Mouse (Mus musculus) monocyte, adult 5-6 weeks (primary cell): ENCODE measurements around the gene Hoxa11. TPM values are rescaled to one million over a fixed set of nuclear protein-coding genes. Genes with fewer than 3 reads are reported as not detected.

Source experiments
- ATAC-seq: fragments of 153-309, 156-312 bp; replicated peaks from 2 replicates; pipeline ENCODE4 v1.8.0; 2017; ENCODE audit warnings: mild to moderate bottlenecking; ENCODE audit not compliant: low TSS enrichment, insufficient number of reproducible peaks, severe bottlenecking, poor library complexity, low FRiP score
- total RNA-seq: library from RNA; stranded (forward); fragments of 200-1000, 200-491, 200-594 nt; gene quantifications from 3 replicates; pipeline ENCODE4 v1.2.3, GENCODE M21; 2017

Hoxa11 gene
- total RNA-seq, 1 experiment from 2014 or later, result not detected

DNA sequence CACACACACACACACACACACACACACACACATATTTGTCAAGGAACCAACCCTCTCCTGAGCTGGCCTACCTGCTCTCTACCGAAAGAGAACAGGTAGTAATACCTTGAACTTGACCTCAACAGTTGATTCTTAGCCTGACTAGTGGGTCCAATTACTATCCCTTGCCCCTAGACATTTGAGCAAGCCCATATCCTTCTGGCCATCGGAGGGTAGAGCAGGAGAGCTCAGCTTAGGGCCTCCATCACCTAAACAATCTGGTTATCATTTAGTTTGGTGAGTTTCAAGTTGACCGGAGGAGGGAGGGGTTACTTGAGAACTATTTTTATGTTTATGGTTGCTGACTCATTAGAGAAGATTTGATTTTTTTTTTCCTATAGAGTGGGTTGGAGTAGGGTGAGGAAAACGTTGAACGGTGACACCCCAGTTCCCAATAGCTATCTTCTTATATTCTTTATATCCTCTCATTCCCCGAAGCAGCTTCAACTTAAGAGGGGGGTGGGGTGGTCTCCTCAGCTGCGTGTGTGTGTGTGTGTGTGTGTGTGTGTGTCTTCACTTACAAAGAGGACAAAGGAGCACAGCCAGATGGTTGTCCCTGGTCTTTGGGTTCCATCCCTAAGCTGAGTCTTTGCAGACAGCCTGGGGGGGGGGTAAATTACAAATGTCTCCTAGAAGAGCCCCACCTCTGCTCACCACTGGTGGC, 5.7 kb upstream of the Hoxa11 start:
- ATAC-seq, result no peak

DNA sequence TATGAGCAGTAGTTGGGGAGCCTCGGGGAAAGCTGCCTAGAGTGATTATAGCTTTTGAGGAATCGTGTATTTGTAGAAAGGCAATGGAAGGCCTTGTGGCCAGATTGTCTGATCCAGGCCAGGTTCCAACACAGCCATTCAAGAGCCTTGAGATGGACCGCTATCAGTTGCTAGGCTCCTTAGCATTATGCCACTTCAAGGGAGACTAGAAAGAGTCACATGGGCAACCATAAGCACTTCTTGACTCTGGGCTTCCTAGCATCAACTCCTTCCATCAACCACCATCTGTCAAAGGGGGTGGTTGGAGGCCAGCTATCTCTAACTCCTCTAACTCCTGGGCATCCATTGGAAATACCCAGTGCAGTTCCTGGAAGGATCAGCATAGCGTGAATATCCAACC, 4.2 kb upstream of the Hoxa11 start:
- ATAC-seq, result no peak

- no peak for ATAC-seq
Observed at GRCm38 (mm10) chr6:52249415-52249738, 3.8 kb upstream of the Hoxa11 start.

DNA sequence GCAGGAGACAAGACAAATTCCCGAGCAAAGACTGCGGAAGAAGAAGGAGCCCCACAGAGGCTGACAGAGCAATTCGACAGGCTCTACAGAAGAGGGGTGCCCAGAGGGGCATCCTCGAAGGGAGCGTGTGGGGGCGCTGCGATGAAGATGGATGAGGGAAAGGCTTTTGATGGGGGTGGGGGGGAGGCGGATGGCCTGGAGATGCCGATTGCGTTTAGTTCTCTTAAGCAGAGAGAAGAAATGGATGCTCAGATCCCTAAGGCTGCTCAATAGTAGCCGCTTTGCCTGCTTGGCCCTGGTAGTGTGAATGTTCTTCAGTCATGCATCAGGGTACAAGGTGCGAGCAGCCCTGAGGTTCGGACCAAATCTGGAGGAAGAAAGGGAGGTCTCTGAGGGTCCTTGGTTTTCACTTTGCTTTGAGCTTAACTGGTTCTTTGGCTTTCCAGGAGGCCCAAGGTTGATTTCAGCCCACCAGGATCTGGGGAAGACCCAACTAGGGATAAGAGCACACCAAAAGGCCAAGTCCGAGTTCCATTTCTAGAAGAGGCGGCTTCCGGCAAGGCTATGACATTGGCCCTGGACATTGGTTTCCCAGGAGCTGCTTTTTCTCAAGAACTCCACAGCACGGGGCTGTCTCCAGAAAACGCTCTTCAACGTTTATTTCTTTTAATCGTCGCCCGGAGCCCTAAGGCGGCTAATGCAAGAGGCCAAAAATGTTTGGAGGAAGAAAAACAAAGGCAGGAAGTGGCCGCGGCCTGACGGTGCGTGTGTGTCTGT, 3.2 kb upstream of the Hoxa11 start:
- ATAC-seq, result no peak

GRCm38 (mm10) chr6:52247766-52248637, 2.4 kb upstream of the Hoxa11 start:
- no peak for ATAC-seq

GRCm38 (mm10) chr6:52246916-52247315, 1.3 kb upstream of the Hoxa11 start:
- no peak for ATAC-seq

GRCm38 (mm10) chr6:52246403-52246803, 793 bp upstream of the Hoxa11 start:
- no peak for ATAC-seq

GRCm38 (mm10) chr6:52245040-52245756, 412 bp downstream of the Hoxa11 start:
- no peak for ATAC-seq

DNA sequence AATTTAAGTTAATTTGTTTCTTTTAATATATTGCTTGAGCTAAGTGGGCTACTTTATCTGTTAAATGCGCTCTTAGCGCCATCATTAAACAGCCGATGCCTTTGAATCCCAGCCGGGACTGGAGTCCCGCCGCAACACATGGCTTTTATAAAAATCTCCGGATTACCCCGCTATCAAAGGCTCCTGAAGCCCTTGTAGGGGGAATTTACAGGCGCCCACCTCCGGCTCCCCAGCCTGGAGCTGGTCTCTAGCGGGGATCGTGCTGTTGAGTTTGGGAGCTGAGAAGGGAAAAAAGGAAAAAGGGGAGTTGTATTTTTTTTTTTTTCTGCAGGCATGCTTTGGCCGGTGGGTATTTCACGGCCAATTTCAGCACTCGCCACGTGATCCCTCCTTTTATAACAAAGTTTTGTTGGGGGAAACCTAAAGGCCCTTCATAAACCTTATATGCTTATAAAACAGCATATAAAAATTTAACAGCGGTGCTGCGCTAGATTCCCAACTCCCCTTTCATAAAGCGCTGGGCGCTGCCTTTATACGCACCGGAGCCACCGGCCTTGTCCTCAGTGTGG, 1.1 kb downstream of the Hoxa11 start:
- no peak for ATAC-seq

DNA sequence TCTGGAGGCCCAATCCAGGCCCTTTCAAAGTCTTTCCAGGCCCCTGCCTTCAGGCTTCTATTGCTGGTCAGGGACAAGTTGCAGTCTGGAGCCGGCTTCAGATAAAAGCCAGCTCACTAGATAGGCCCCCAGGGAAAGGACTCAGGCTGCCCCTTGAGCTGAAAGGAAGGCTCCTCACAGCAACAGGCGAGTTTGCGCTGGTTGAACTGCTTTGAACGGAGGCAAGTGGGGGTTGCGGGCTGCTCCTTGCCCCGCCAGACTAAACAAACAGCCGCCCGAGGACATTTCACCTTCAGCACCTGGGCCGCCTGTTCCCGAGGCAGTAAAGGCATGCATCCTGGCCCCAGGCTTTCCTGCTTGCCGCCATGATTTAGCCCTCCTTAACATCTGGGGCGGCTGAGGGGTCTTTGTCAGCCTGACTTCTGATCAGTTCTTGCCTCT, 1.9 kb downstream of the Hoxa11 start:
- ATAC-seq, result no peak

GRCm38 (mm10) chr6:52242801-52243332, 2.7 kb downstream of the Hoxa11 start:
- ATAC-seq, result no peak

- ATAC-seq, result no peak
Observed at GRCm38 (mm10) chr6:52241001-52241621, 4.5 kb downstream of the Hoxa11 start.

- peak; percentile 78 for ATAC-seq
Observed at GRCm38 (mm10) chr6:52240389-52241000, 5.1 kb downstream of the Hoxa11 start, which contains the start of gene Hoxa10. Hoxa10 (minus strand) TSS chr6:52240854.

DNA sequence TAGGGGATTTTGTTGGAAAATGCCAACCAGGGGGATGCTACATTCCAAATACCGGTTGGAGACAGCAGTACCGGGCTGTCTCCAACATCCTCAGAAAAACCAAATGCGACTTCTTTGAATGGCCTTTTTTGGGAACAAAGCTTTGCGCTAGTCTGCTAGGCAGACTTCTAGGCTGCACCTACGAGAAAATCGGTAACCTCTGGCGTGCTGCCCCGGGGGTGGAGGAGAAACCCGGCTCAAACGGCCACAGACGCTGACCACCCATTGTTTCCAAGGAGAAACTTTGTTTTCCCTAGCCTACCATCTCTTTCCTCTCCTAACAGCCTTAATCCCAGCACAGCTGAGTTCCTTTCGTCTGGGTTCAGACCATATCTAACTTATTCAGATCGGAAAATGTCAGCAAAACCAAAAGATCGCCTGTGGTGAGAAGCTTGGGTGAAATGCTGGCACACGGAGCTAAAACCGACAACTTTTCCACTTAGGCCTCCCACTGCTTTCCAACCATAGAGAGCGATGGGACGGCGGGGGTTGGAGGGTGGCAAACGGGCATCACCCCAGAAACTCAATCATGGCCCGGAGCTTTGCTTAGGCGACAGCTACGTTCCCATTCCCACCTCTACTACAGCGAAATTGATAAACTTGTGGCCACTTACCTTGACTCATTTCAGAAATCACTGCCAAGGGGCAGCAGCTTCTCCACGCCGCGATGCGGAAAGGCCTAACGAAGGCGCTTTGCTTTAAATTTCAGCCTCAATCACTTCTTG, 5.8 kb downstream of the Hoxa11 start:
- no peak for ATAC-seq

- no peak for ATAC-seq
Observed at GRCm38 (mm10) chr6:52238976-52239375, 6.6 kb downstream of the Hoxa11 start.

GRCm38 (mm10) chr6:52238155-52238545, 7.5 kb downstream of the Hoxa11 start:
- no peak for ATAC-seq
